Mouse (Mus musculus): ENCODE results near the gene Ptar1. TPM values are rescaled to one million over a fixed set of nuclear protein-coding genes. Genes with fewer than 3 reads are reported as not detected.
"Not testable (repeated sequence)": the region's sequence is repeated elsewhere in the genome, so short reads cannot be mapped to it uniquely, and the experiment has no call there.

Ptar1 gene
- polyA plus RNA-seq, 1 experiment: 46.4 TPM

- Histone ChIP-seq H3K27ac (ENCODE audit: control insufficient read depth, insufficient read depth, low read depth, low read length) (no peak overlapping the region), H3K4me3 (ENCODE audit: control insufficient read depth, low read depth, low read length) (no peak overlapping the region), H3K36me3 (ENCODE audit: control insufficient read depth, insufficient read depth, low read length) (no peaks in the 10 kb centered on the region), H3K4me1 (ENCODE audit: control insufficient read depth, insufficient read depth, low read length) (no peaks in the 10 kb centered on the region; the same call in 1 of the 2 replicates), H3K27me3 (ENCODE audit: control insufficient read depth, insufficient read depth, low read length) (no peaks in the 10 kb centered on the region)
- TF ChIP-seq CTCF (IDR thresholded peaks at IDR 0.05; ENCODE audit: control insufficient read depth, insufficient read depth, insufficient replicate concordance, low read depth, low read length) (no peak), POLR2A (IDR thresholded peaks at IDR 0.05; ENCODE audit: control insufficient read depth, low read depth, low read length) (no peak)
Observed at GRCm38 (mm10) chr19:23658350-23658749, 28.9 kb upstream of the Ptar1 start.

GRCm38 (mm10) chr19:23664083-23664482, 23.1 kb upstream of the Ptar1 start:
- no peak for TF ChIP-seq CTCF (IDR thresholded peaks at IDR 0.05; ENCODE audit: control insufficient read depth, insufficient read depth, insufficient replicate concordance, low read depth, low read length)
- no peak for TF ChIP-seq POLR2A (IDR thresholded peaks at IDR 0.05; ENCODE audit: control insufficient read depth, low read depth, low read length)
- H3K4me1 ChIP-seq (ENCODE audit: control insufficient read depth, insufficient read depth, low read length): no peaks in the 10 kb centered on the region
- no peak overlapping the region for H3K27ac ChIP-seq (ENCODE audit: control insufficient read depth, insufficient read depth, low read depth, low read length)
- no peak overlapping the region for H3K4me3 ChIP-seq (ENCODE audit: control insufficient read depth, low read depth, low read length)
- H3K27me3 ChIP-seq (ENCODE audit: control insufficient read depth, insufficient read depth, low read length): no peaks in the 10 kb centered on the region
- H3K36me3 ChIP-seq (ENCODE audit: control insufficient read depth, insufficient read depth, low read length): no peaks in the 10 kb centered on the region

- Histone ChIP-seq H3K27me3 (ENCODE audit: control insufficient read depth, insufficient read depth, low read length) (no peaks in the 10 kb centered on the region), H3K4me3 (ENCODE audit: control insufficient read depth, low read depth, low read length) (no peak overlapping the region), H3K27ac (ENCODE audit: control insufficient read depth, insufficient read depth, low read depth, low read length) (no peak overlapping the region), H3K36me3 (ENCODE audit: control insufficient read depth, insufficient read depth, low read length) (no peaks in the 10 kb centered on the region), H3K4me1 (ENCODE audit: control insufficient read depth, insufficient read depth, low read length) (no peaks in the 10 kb centered on the region)
- TF ChIP-seq CTCF (IDR thresholded peaks at IDR 0.05; ENCODE audit: control insufficient read depth, insufficient read depth, insufficient replicate concordance, low read depth, low read length): no peak
- TF ChIP-seq POLR2A (IDR thresholded peaks at IDR 0.05; ENCODE audit: control insufficient read depth, low read depth, low read length): no peak
Observed at GRCm38 (mm10) chr19:23668142-23668655, 19.0 kb upstream of the Ptar1 start.

GRCm38 (mm10) chr19:23673021-23673420, 14.2 kb upstream of the Ptar1 start:
- Histone ChIP-seq H3K27ac (ENCODE audit: control insufficient read depth, insufficient read depth, low read depth, low read length) (no peak overlapping the region), H3K36me3 (ENCODE audit: control insufficient read depth, insufficient read depth, low read length) (no peaks in the 10 kb centered on the region), H3K4me3 (ENCODE audit: control insufficient read depth, low read depth, low read length) (no peak overlapping the region), H3K27me3 (ENCODE audit: control insufficient read depth, insufficient read depth, low read length) (no peaks in the 10 kb centered on the region), H3K4me1 (ENCODE audit: control insufficient read depth, insufficient read depth, low read length) (no peaks in the 10 kb centered on the region)
- TF ChIP-seq CTCF (IDR thresholded peaks at IDR 0.05; ENCODE audit: control insufficient read depth, insufficient read depth, insufficient replicate concordance, low read depth, low read length) (no peak), POLR2A (IDR thresholded peaks at IDR 0.05; ENCODE audit: control insufficient read depth, low read depth, low read length) (no peak)

- not testable (repeated sequence) for H3K4me3 ChIP-seq (ENCODE audit: control insufficient read depth, low read depth, low read length); H3K27ac ChIP-seq (ENCODE audit: control insufficient read depth, insufficient read depth, low read depth, low read length); H3K36me3 ChIP-seq (ENCODE audit: control insufficient read depth, insufficient read depth, low read length); H3K27me3 ChIP-seq (ENCODE audit: control insufficient read depth, insufficient read depth, low read length); H3K4me1 ChIP-seq (ENCODE audit: control insufficient read depth, insufficient read depth, low read length)
Observed at GRCm38 (mm10) chr19:23675656-23676055, 11.6 kb upstream of the Ptar1 start.

- Histone ChIP-seq H3K36me3 (ENCODE audit: control insufficient read depth, insufficient read depth, low read length) (no peaks in the 10 kb centered on the region), H3K27ac (ENCODE audit: control insufficient read depth, insufficient read depth, low read depth, low read length) (peak overlapping the region; percentile 90), H3K4me1 (ENCODE audit: control insufficient read depth, insufficient read depth, low read length) (peaks cover 2% of the 10 kb centered on the region; the same call in 1 of the 2 replicates), H3K4me3 (ENCODE audit: control insufficient read depth, low read depth, low read length) (peak overlapping the region; percentile 94), H3K27me3 (ENCODE audit: control insufficient read depth, insufficient read depth, low read length) (no peaks in the 10 kb centered on the region)
- TF ChIP-seq CTCF (IDR thresholded peaks at IDR 0.05; ENCODE audit: control insufficient read depth, insufficient read depth, insufficient replicate concordance, low read depth, low read length) (no peak), POLR2A (IDR thresholded peaks at IDR 0.05; ENCODE audit: control insufficient read depth, low read depth, low read length) (no peak)
Observed at GRCm38 (mm10) chr19:23686962-23687295, 300 bp upstream of the Ptar1 start.

GRCm38 (mm10) chr19:23688421-23688946, 1.3 kb downstream of the Ptar1 start:
- TF ChIP-seq CTCF (IDR thresholded peaks at IDR 0.05; ENCODE audit: control insufficient read depth, insufficient read depth, insufficient replicate concordance, low read depth, low read length): no peak
- no peak for TF ChIP-seq POLR2A (IDR thresholded peaks at IDR 0.05; ENCODE audit: control insufficient read depth, low read depth, low read length)
- peak overlapping the region; percentile 76 for H3K4me3 ChIP-seq (ENCODE audit: control insufficient read depth, low read depth, low read length)
- no peaks in the 10 kb centered on the region for H3K27me3 ChIP-seq (ENCODE audit: control insufficient read depth, insufficient read depth, low read length)
- peaks cover 2% of the 10 kb centered on the region; the same call in 1 of the 2 replicates for H3K4me1 ChIP-seq (ENCODE audit: control insufficient read depth, insufficient read depth, low read length)
- 0 out of 2 replicates have a peak overlapping the region, but pooled peaks have one; percentile 21 for H3K27ac ChIP-seq (ENCODE audit: control insufficient read depth, insufficient read depth, low read depth, low read length)
- H3K36me3 ChIP-seq (ENCODE audit: control insufficient read depth, insufficient read depth, low read length): no peaks in the 10 kb centered on the region

GRCm38 (mm10) chr19:23694344-23694743, 7.1 kb downstream of the Ptar1 start:
- Histone ChIP-seq H3K4me1 (ENCODE audit: control insufficient read depth, insufficient read depth, low read length) (no peaks in the 10 kb centered on the region), H3K36me3 (ENCODE audit: control insufficient read depth, insufficient read depth, low read length) (peaks cover 1% of the 10 kb centered on the region; the same call in 1 of the 2 replicates), H3K27ac (ENCODE audit: control insufficient read depth, insufficient read depth, low read depth, low read length) (no peak overlapping the region), H3K27me3 (ENCODE audit: control insufficient read depth, insufficient read depth, low read length) (no peaks in the 10 kb centered on the region), H3K4me3 (ENCODE audit: control insufficient read depth, low read depth, low read length) (no peak overlapping the region)
- TF ChIP-seq CTCF (IDR thresholded peaks at IDR 0.05; ENCODE audit: control insufficient read depth, insufficient read depth, insufficient replicate concordance, low read depth, low read length) (no peak), POLR2A (IDR thresholded peaks at IDR 0.05; ENCODE audit: control insufficient read depth, low read depth, low read length) (no peak)
